Mouse (Mus musculus) brain, embryonic 14.5 days (tissue): ENCODE data around the gene Arhgef7.

Experiments used
- CTCF ChIP-seq: fragments of 200-500 bp; IDR thresholded peaks from 2 replicates; pipeline ENCODE4 v1.5.1; 2012; ENCODE audit warnings: inconsistent platforms, mild to moderate bottlenecking, moderate library complexity, borderline replicate concordance; ENCODE audit not compliant: insufficient read depth, insufficient read length; ENCODE audit errors: extremely low read depth
- POLR2A ChIP-seq: fragments of 200-500 bp; IDR thresholded peaks from 2 replicates; pipeline ENCODE4 v1.6.1; 2012; ENCODE audit warnings: mild to moderate bottlenecking, inconsistent platforms, borderline replicate concordance; ENCODE audit not compliant: poor library complexity, insufficient read depth, insufficient read length, severe bottlenecking; ENCODE audit errors: extremely low read depth

DNA sequence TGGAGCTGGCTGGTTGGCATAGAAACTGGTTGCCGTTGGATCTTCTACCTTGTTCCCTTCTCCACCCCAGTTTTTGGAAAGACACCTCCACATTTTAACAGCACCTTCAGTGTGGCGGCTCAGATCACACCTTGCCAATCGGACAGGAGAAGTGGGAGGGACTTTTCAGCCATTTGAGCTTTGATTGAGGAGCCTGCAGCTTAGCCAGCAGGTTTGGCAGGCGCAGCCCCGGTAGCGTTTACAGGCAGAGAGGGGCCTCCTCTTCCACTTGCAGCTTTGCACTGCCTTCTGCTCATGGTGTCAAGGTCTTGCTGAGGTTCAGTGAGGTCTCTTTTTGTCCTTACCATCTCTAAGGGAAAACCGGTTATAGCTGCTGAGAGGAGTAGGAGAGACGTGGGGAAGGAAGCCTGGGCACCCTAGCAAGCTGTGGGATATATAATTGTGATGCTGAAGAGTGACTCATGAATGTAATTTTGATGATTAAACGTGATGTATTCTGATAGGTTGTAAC lies 95.1 kb downstream of the Arhgef7 start:
- TF ChIP-seq CTCF (no peak), POLR2A (no peak)
